Mouse (Mus musculus): ENCODE data around the gene Rai14.
A peak's percentile ranks its signal among the peaks of the same experiment; 100 is the strongest.

Gene Rai14

DNA sequence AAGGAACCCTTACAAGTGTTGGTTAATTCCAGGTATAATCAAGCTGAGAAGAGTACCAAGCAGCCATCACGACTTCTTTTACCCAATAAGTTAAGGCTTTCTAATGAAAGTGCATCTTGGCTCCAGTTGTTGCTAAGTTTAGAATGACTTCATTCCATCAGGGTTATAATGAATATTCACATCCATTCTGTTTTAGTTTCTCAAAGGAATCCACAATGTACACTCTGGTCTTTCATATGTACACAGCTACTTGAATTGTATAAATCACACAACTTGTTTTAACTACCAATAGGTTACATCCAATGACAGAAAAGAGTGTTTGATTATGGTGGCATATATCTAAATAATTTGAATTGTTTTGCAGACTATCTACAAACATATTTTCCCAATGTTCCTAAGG, 59.7 kb downstream of the Rai14 start:
- DNase-seq (ENCODE audit: low spot score in 2 of 2) = no peak

DNA sequence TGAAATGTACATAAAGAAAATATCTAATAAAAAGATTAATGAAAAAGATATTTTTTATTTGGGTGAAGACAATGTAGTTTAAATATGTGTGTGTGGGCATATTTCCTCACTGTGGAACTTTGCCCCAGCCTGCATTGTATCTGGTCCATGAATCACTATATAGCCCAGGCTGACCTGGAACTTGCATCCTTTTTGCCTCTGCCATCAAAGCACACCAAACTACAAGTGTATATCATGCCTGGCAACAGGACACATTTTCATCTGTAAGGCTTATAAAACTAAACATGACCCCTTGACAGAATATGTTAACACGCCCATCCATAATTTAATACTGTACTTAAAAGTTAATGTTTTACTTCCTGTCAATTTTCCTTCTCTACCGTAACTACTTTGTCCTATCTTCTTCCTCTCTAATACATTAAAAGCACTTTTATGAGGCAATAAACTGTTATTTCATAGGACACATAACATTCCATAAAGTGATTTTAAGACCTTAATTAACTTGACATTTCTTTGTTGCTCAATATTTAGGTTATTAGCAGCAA, 61.4 kb downstream of the Rai14 start:
- no peak for DNase-seq (ENCODE audit: low spot score in 2 of 2)

DNA sequence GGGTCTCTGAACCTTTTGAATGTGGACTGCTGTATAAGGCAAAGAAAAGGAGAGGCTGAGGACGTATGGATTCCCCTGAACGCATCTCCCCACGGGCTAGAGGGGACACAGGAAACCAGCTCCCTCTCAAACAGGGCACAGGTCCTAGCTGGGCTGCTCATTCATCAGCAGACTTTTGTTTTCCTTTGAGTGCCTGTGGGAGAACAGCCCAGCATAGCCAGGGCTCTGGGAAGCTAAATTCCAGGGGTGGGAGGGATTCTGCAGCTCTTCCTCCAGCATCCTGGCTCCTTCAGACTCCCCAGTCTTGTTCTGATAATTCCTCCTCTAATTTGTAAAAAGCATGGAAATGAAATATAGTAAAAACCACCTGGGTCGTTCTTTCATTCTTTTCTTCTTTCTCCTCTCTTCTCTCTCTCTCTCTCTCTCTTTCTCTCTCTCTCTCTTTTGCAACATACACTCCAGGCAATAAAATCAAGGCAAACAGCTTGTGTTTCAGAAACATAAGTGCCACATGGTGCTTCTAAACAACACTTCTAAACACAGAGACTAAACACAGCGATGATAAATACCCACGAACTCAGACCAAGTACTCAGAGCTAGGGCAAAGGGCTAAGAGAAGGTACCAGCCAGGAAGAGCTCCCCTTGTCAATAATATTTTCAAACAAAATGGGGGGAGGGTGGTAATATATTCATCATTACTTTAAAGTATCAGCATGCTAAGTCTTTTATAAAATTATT, 65.9 kb downstream of the Rai14 start:
- DNase-seq (ENCODE audit: low spot score in 2 of 2) = no peak

DNA sequence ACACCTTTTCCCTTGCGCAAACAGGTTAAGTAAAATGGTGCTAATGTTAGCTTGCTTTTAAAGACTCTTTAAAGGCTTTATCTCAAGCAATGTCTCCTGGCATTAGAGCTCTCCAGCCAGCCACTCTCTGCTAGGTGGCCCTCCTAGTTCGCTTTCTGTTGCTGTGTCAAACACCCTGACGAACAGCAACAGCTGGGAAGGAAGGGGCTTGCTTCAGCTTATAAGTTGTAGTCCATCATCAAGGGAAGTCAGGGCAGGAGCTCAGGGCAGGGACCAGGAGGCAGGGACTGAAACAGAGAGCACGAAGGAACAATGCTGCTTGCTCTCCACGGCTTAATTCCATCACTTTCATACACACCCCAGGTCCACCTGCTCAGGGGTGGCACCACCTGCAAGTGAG, 68.1 kb downstream of the Rai14 start:
- DNase-seq (ENCODE audit: low spot score in 2 of 2) = no peak

DNA sequence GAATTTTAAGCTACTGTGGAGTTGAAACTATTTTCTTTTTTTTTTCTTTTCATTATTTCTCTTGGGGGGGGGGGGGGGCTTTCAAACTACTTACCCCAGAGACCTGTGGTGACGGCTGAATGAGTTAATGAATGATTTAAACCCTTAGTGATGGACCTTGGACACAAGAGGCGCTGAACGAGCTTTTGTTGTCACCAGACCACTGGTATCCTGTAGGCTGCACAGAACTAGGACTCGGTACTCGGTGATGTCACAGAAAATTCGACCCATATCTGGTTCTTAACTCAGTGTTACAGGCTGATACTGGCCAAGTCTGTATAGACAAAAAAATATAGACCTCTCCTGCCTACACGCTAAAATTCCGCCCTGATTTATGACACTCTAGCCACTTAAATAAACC, 69.3 kb downstream of the Rai14 start:
- no peak for DNase-seq (ENCODE audit: low spot score in 2 of 2)

DNA sequence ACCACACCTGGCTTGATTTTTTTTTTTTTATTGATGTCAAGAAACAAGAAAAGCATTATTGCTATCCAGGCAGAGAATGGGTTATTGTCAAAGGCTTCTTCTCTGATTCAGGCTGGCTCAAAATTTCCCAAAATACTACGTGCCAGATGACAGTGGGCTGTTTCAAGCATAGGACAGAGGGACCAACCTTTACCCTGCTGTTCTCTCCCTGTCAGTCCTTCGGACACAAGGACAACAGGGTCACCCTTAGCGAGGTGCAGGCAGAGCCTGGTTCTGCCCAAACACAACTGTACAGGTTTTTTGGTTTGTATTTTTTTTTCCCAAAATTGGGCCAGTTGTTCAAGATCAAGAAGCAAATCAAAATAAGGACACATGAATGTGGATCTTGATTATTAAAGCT, 70.6 kb downstream of the Rai14 start:
- DNase-seq (ENCODE audit: low spot score in 2 of 2) = no peak

DNA sequence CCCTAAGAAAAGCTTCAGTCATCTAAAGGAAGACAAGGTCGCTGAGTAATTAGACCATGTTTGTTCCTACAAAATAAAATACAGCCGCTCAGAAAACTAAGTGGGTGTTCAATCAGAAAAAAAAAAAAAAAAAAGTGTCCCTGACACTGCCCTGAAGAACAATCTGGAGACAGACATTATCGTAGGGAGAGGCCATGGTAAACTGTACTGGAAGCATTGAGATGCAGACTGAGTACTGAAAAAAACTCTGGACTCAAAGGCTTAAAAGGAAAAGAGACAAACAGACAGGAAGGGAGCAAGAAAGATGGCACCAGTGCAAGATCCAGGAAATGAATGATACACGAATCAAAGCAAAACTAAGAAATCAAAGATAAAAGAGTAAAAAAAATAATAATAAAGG, 71.2 kb downstream of the Rai14 start:
- no peak for DNase-seq (ENCODE audit: low spot score in 2 of 2)

DNA sequence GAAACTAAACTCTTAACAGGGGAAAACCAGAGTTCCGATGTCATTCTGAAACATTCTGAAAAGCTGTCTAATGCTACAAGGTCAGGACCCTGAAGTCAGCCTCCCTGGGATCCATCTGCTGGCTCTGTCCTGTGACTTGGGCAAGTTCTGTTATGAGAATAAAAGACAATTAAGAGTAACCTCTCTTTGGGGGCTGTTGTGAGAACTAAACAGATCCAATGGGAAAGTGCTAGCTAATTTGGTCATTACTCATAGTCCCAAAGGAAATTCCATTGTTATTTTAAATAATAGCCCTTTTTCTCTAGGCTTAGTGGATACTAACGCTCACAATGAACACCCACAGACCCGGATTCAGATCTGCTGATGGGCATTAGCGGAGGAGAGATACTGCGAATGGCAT, 72.0 kb downstream of the Rai14 start:
- no peak for DNase-seq (ENCODE audit: low spot score in 2 of 2)

DNA sequence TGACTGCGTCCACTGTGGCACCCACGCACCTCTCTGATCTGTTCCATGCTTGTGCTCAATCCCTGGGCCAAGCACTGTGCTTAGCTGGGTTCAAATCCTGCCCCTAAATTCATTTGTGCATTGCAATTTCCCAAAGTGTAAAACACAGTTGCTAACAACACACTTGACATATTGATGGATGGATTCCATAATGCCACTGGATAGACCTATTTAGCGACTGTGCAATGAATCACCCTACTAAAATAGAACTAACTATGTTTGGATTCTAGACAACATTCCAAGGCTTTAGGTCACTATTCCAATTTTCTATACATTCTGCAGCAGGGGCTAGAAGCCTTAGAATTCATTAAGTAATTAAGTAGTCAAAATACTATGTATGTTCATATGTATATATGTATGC, 73.7 kb downstream of the Rai14 start:
- no peak for DNase-seq (ENCODE audit: low spot score in 2 of 2)

DNA sequence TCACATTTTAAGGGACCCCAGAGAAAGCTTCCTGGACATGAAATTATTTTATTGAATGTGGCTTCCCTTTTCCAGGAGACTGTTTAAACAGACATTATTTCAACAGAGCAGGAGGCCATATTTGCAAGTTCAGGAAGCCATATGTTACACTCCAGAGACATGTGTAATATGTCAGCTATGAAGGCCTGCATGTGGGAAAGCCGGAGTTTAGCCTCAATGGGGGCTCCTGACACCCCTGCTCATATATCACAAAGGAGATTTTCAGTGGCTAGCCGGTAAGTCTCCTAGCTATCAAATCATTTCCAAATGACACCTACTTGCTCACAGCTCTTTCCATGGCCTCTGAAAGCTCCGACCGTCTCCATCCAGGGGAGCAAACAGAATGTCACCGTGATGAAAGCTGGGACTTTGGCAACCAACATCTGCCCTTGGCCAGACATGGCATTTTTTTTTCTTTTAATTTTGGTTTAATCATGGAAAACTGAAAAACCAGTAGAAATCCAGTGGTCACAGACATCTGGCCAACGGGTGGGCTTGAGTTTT, 77.1 kb downstream of the Rai14 start:
- DNase-seq (ENCODE audit: low spot score in 2 of 2) = no peak

DNA sequence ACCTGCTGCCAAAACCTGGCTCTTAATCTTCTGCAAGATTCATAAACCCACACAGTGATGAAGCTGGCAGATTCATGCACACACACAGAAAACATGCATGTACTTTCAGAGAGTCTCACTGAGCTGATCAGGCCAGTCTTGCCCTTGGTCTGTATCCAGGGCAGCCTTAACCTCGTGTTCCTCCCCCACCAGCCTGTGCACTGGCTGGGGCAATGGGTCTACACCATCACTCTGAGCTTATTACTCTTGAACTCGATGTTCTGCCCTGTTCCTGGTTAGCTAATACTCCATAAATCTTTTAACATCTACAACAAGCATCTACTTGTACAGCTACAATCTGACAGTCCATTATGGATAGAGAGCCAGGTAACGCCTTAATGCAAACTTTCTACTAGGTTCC, 77.6 kb downstream of the Rai14 start:
- DNase-seq (ENCODE audit: low spot score in 2 of 2) = no peak

DNA sequence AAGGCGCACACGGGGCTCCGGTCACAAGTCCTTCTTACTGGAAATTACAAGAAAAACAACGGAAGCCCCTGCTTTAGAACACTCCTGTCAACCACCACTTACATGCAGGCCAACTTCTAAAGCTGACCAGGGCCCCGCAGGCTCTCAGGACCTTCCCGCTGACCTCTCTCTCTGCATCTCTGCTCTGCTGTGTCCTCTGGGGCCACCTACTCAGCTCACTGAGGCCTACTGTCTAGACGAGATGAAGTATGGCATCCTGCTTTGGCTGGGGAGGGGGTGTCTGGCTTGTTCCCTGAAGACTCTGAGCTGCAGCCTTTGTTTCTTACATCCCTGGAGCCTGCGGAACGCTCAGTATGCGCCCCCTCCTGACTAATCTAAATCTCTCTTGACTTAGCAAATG, 79.3 kb downstream of the Rai14 start:
- no peak for DNase-seq (ENCODE audit: low spot score in 2 of 2)

DNA sequence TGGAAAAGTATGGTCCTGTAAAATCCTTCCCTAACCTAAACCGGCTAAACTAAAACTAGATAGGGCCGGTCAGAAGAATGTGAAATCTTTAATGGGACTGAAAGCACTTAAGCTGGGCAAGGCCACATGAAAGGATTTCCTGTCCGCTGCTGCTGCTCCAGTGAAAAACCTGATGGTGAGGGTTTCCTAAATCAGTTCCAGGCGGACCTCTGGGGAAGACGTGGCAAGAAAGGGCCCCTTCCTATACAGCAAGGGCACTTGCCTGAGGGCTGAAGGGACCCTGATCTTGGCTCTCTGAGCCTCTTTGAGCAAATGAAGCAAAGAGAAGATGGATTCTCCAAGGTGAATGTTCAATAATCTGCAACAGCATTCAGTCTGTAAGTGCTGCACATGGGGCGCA, 80.2 kb downstream of the Rai14 start:
- DNase-seq (ENCODE audit: low spot score in 2 of 2) = no peak

DNA sequence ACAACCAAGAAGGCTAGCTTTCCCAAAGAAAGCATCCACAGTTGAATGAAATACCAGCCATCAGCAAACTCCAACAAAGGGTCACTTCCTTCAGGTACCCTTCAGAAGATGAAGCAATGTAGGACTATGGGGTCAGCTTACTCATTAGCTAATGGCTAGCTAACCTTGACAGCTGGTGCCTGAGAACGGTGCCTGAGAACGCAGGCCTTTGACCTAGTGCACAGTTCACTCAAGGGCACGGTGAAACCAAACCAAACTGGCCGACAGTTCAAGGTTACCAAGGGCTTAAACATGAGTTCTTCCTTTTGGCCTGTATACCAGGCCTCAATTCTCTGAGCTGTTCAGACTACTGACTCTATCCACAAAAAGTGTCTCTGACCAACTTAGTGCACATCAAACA, 81.0 kb downstream of the Rai14 start:
- DNase-seq (ENCODE audit: low spot score in 2 of 2) = no peak

DNA sequence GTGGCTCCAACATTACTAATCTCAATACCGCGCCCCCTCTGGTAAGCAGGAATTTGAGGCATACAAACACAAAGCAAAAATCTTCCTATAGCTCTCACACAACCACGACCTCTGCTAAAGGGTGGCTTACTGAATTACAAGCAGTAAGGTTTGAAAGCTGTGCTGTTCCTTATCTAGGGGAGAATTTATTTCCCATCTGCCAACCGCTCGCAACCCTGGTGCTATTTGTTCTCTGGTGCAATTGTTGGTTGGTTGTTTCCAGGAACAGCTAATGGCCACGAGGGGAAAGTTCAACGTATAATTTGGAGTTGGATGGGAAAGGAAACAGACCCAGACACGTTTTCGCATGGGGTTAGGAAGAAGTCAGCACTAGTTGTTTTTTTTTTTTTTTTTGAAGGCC, 81.8 kb downstream of the Rai14 start:
- no peak for DNase-seq (ENCODE audit: low spot score in 2 of 2)

DNA sequence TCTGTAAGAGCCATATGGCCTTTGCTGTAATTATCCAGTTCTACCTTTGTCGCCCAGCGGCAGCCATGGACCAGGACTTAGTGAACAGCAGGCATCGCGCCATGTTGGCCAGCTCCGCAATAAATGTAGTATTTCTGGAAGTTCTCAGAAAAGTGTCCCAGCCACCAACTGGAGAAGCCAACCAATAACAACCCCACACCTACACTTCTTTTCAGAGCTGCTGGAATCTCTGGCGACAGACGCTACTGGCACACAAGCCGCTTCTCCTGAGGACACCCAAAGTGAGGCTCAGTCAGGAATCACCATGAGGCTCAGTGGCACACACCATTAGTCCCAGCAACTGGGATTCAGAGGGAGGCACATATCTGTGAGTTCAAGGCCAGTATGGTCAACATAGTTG, 82.4 kb downstream of the Rai14 start:
- DNase-seq (ENCODE audit: low spot score in 2 of 2) = no peak

DNA sequence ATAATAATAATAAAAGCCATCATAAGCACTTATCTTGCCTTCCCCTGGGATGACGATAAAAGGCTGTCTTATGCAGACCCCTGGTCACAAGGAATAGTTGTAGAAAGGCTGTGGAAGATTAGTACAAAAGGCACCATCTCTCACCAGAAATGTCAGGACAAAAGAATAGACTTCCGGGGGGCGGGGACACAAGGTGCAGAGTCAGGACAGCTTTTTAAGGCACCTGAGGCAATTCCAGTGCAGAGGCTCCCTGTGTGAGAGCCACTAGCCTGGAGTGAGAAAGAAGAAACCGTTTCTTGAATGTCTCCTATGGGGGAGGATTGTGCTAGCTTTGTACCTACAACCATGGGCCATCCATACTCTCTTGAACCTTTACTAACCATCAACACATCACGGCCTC, 82.9 kb downstream of the Rai14 start:
- DNase-seq (ENCODE audit: low spot score in 2 of 2) = no peak

DNA sequence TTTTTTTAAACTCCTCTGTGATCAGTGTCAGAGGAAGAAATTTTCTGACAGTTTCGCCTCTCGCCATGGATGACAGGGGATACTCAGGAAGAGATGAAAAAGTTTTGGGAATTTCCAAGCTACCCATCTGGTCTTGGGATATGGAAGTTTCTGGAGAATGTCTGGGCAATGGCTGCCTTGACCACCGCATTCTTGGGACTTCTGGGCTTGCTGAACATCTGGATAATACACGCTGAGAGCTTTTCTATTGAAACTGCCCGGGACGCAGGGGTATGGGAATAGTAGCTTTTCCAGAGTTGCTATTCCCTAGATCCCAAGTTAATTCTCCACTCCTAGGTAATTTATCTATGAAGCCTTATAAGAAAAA, 85.5 kb downstream of the Rai14 start:
- no peak for DNase-seq (ENCODE audit: low spot score in 2 of 2)

DNA sequence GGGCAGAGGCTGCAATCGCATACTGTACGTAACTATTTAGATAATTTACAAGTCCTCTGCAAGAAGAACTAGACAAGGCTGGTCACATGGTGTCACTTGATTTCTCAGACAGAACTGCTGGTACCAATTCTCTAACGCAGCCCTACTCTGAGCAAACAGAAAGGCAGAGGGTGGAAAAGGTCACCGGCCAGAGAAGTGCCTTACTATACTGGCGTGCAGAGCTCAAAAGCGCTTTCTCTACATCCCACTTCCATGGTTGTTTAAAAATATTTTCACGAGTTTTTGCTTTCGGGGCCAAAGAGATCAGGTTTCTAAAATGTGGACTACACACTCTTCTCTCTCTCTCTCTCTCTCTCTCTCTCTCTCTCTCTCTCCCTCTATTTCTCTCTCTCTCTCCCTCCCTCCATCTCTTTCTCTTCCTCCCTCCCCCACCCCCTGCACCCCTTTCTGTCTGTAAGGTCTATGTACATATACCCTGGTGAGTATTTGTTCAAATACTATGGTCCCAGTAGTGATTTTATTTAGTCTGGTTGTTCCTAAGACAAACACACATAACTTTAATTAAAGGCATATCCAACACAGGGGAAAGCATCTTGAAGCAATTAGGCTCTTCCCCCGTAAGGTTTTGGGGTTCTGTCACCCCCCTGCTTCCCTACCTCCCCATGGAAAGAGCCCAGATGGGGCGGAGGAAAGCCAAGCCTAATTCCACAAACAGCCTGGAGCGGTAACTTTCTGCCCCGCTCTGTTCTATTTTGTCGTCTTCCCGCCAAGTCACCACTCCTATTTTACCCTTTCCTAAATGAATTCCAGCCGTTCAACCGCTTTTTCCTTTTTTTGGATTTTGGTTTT, 86.1 kb downstream of the Rai14 start:
- no peak for DNase-seq (ENCODE audit: low spot score in 2 of 2)

DNA sequence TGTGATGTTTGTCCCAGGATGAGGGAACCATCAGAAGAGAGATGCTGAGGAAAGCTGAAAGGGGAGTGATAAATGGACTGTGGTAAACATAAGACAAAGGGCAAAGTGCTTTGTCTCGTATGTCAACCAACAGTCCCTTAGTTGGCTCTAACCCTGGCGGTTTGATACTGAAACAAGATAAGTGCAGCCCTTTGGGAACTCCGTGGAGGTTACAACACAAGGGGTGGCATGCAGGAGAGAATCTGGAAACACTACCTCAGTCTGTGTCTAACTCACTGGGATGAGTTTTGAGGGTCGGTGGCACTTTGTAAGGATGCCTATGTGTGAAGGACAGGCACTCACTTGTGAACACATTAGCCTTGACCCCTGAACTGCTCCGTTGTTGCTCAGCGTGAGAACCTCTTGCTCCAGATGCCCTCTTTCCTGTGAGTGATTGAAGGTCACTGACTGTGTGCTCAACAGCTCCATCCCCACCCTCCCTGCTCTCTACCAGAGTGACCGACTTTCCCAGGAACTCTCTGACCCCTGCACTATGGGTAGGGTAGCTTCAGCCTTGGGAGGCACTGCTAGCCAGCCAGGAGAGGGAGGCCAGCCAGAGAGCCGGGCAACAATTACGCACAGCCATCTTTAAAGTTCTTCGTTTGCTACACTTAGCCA, 90.7 kb downstream of the Rai14 start:
- DNase-seq (ENCODE audit: low spot score in 2 of 2) = peak in 1 of 2 experiments; percentile 16

DNA sequence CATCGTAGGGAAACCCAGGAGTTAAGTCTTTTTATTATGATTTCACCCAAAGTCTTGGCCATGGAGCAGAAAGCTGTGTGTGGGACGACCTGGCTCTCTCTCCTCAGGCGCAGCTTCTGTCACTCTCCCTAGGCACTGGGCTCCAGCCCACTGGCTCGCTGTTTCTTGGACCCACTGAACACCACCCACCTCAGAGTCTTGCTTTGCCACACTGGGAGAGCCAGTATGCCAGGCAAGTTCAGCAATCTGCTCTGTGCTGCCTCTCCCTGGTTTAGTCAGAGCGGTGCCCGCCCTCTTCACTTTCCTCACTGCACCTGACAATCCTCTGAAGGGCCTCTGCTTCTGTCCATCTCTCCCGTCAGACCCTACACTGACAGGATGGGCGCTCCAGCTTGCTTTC, 93.2 kb downstream of the Rai14 start:
- no peak for DNase-seq (ENCODE audit: low spot score in 2 of 2)

DNA sequence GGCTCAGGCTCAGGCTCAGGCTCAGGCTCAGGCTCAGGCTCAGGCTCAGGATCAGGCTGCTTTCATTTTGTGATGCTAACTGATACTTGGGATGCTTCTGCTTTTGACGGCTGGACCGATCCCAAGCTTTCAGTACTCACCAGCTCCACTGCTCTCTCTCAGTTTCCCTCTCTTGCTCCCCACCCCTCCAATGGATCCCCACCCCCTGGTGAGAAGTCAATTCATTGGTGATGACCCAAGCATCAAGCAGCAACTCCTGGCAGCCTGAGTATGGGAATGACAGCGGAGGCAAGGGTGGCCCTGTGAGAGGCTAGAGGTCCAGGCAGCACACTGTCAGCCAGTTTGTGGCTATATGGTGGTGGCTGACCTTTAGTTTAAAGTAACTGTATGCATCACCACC, 94.7 kb downstream of the Rai14 start:
- DNase-seq (ENCODE audit: low spot score in 2 of 2) = no peak
